In the genomic region with DNA sequence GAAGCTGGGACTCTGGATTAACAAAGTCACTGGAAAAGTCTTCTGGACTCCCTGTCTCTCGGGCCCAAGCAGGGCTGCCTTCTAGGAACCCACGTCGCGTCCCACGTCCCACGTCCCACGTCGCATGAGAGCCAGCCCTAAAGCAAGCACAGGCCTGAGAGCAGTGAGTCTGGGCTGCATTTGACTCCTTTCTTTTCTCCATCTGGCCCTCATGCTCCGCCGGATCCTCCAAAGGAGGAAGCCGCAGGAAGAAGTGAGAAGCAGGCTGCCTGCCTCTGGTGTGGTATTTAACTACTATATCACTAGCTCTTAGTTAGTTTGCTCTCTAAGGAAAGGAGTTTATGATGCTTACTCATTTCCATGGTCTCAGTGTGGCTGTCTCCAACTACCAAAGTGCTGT, we compare ENCODE assay signal across 8 mouse cellular contexts. TPM values are rescaled to one million over a fixed set of nuclear protein-coding genes. Genes with fewer than 3 reads are reported as not detected.
A peak's percentile ranks its signal among the peaks of the same experiment; 100 is the strongest.
DNase-seq lines count a peak whose midpoint lies in the region; ATAC-seq and TF ChIP-seq lines count a peak whose summit lies in the region.
"Had no signal": no experiment of that assay in that cellular context is flagged by ENCODE, and none has a peak within 500 bp of the region (broad histone marks: within the 10 kb centered on the region; RNA-seq: fewer than 3 reads in every experiment).

No protein-coding gene starts in this region.

- H3K9ac ChIP-seq in heart, embryonic 13.5 days: peak overlapping the region; percentile 33; the same call in 1 of the 2 replicates
- H3K9ac ChIP-seq in lung, postnatal 0 days (replicated peaks; ENCODE audit: low read depth): no peak overlapping the region
- H3K9ac ChIP-seq in stomach, embryonic 15.5 days: no peak overlapping the region
- H3K9ac ChIP-seq: hindbrain, embryonic 15.5 days had no signal

- TF ChIP-seq POLR2A in brain, embryonic 14.5 days (IDR thresholded peaks at IDR 0.05; ENCODE audit: borderline replicate concordance, extremely low read depth, insufficient read depth, insufficient read length, poor library complexity, severe bottlenecking): no peak

- no peak for TF ChIP-seq CTCF in lung, postnatal 0 days (IDR thresholded peaks at IDR 0.05)
- TF ChIP-seq CTCF in brain, embryonic 14.5 days (IDR thresholded peaks at IDR 0.05; ENCODE audit: borderline replicate concordance, extremely low read depth, insufficient read depth, insufficient read length): no peak

- DNase-seq in heart, postnatal 14 days: no peak
- peak; percentile 6 for DNase-seq in lung, postnatal 0 days (ENCODE audit: low spot score)
- no peak for DNase-seq in lung, postnatal 36 days
- DNase-seq in brain, embryonic 14.5 days (ENCODE audit: low read depth): peak; percentile 24
- DNase-seq in left cerebral cortex, postnatal 10 days (ENCODE audit: extremely low spot score in 1 of 2, low spot score in 2 of 2): no peak

- peaks cover 31% of the 10 kb centered on the region for H3K4me1 ChIP-seq in heart, embryonic 13.5 days
- H3K4me1 ChIP-seq in lung, postnatal 0 days (ENCODE audit: insufficient read depth, low read depth, low read length): peaks cover 24% of the 10 kb centered on the region; the same call in 1 of the 2 replicates
- H3K4me1 ChIP-seq in stomach, embryonic 15.5 days: peaks cover 14% of the 10 kb centered on the region

- H3K27ac ChIP-seq in heart, embryonic 13.5 days (replicated peaks): peak overlapping the region; percentile 72
- peak overlapping the region; percentile 90 for H3K27ac ChIP-seq in lung, postnatal 0 days (ENCODE audit: low read length)
- 0 out of 2 replicates have a peak overlapping the region, but pooled peaks have one; percentile 17 for H3K27ac ChIP-seq in stomach, embryonic 15.5 days
- H3K27ac ChIP-seq: hindbrain, embryonic 15.5 days had no signal

- no peaks in the 10 kb centered on the region for H3K27me3 ChIP-seq in heart, embryonic 13.5 days (replicated peaks)
- no peaks in the 10 kb centered on the region for H3K27me3 ChIP-seq in lung, postnatal 0 days (replicated peaks; ENCODE audit: insufficient read depth, low read length)
- no peaks in the 10 kb centered on the region for H3K27me3 ChIP-seq in stomach, embryonic 15.5 days (replicated peaks)
- H3K27me3 ChIP-seq: hindbrain, embryonic 15.5 days had no signal

- H3K36me3 ChIP-seq in heart, embryonic 13.5 days: no peaks in the 10 kb centered on the region
- H3K36me3 ChIP-seq in lung, postnatal 0 days (ENCODE audit: insufficient read depth, low read length): no peaks in the 10 kb centered on the region
- H3K36me3 ChIP-seq in stomach, embryonic 15.5 days: no peaks in the 10 kb centered on the region
- H3K36me3 ChIP-seq: hindbrain, embryonic 15.5 days had no signal

- no peak for ATAC-seq in heart, embryonic 13.5 days (ENCODE audit: extremely low read depth, insufficient number of reproducible peaks, low FRiP score, low TSS enrichment)
- ATAC-seq in lung, postnatal 0 days: no peak
- ATAC-seq in stomach, embryonic 15.5 days (ENCODE audit: insufficient read depth, low FRiP score, low read depth): no peak

- no peaks in the 10 kb centered on the region for H3K9me3 ChIP-seq in heart, embryonic 13.5 days
- no peaks in the 10 kb centered on the region for H3K9me3 ChIP-seq in lung, postnatal 0 days (ENCODE audit: low read length)
- no peaks in the 10 kb centered on the region for H3K9me3 ChIP-seq in stomach, embryonic 15.5 days
- H3K9me3 ChIP-seq: hindbrain, embryonic 15.5 days had no signal

- intact Hi-C loops in heart, postnatal 14 days (cut with DNase I): loop anchor here (10.0 kb wide), 2 partner anchors 164 to 864 kb away; no protein-coding TSS in a partner anchor
- intact Hi-C loops in left cerebral cortex, postnatal 10 days (cut with DNase I): loop anchor here (5.0 to 10.0 kb wide), 2 partner anchors 267 to 864 kb away; no protein-coding TSS in a partner anchor

- no peak overlapping the region for H3K4me3 ChIP-seq in heart, embryonic 13.5 days
- no peak overlapping the region for H3K4me3 ChIP-seq in lung, postnatal 0 days (ENCODE audit: low read depth, low read length)
- no peak overlapping the region for H3K4me3 ChIP-seq in stomach, embryonic 15.5 days (replicated peaks)
- H3K4me3 ChIP-seq: hindbrain, embryonic 15.5 days had no signal

- peak overlapping the region; percentile 65 for H3K4me2 ChIP-seq in heart, embryonic 13.5 days
- no peak overlapping the region for H3K4me2 ChIP-seq in lung, postnatal 0 days (replicated peaks; ENCODE audit: low read depth, low read length)
- peak overlapping the region; percentile 39; the same call in 1 of the 2 replicates for H3K4me2 ChIP-seq in stomach, embryonic 15.5 days

- WGBS in heart, embryonic 13.5 days: 77% methylated on average over 11 of the region's 11 CpGs
- WGBS in lung, postnatal 0 days: 74% methylated on average over 11 of the region's 11 CpGs
- 78% methylated on average over 11 of the region's 11 CpGs for WGBS in stomach, embryonic 15.5 days

- TF ChIP-seq EP300 in lung, postnatal 0 days (IDR thresholded peaks at IDR 0.05): no peak

RNA-seq across cellular contexts. Expression of gene Nufip1, which starts 39.8 kb away (rescaled TPM):
- polyA plus RNA-seq in heart, embryonic 13.5 days (2015; fragmentation: Nextera tagmentation; extraction: Ambion mirVana): 9.7 and 10.5 TPM in 2 replicates
- total RNA-seq in heart, postnatal 14 days (2021): 1 to 10 TPM; 3.1 to 3.6 TPM
- 6.1 and 6.5 TPM in 2 replicates for polyA plus RNA-seq in lung, postnatal 0 days (2015; fragmentation: Nextera tagmentation; extraction: Ambion mirVana)
- 8.4 and 8.5 TPM in 2 replicates for polyA plus RNA-seq in brain, embryonic 14.5 days (2012; rRNA removed)
- 13.9 and 14.7 TPM in 2 replicates for polyA plus RNA-seq in stomach, embryonic 15.5 days (2015; fragmentation: Nextera tagmentation; extraction: Ambion mirVana)
- 1 to 10 TPM; 8.3 to 9.7 TPM for total RNA-seq in left cerebral cortex, postnatal 10 days (2021)

RNA-seq across cellular contexts. Expression of gene Gpalpp1, which starts 39.9 kb away (rescaled TPM):
- 8.8 and 9.5 TPM in 2 replicates for polyA plus RNA-seq in heart, embryonic 13.5 days (2015; fragmentation: Nextera tagmentation; extraction: Ambion mirVana)
- 10 to 100 TPM; 11.7 to 12.2 TPM for total RNA-seq in heart, postnatal 14 days (2021)
- 6.3 and 7.0 TPM in 2 replicates for polyA plus RNA-seq in lung, postnatal 0 days (2015; fragmentation: Nextera tagmentation; extraction: Ambion mirVana)
- polyA plus RNA-seq in brain, embryonic 14.5 days (2012; rRNA removed): 12.2 and 13.8 TPM in 2 replicates
- 10.0 and 11.2 TPM in 2 replicates for polyA plus RNA-seq in stomach, embryonic 15.5 days (2015; fragmentation: Nextera tagmentation; extraction: Ambion mirVana)
- 10 to 100 TPM; 19.9 TPM for total RNA-seq in left cerebral cortex, postnatal 10 days (2021)

Comparison
In these comparisons a context has a peak if more than half of its experiments do, and no peak if none do; other contexts are left out.
1. DNase-seq: peak in lung, postnatal 0 days (single experiment) and brain, embryonic 14.5 days (single experiment); none in heart, postnatal 14 days (0 of 2), lung, postnatal 36 days (single experiment) and left cerebral cortex, postnatal 10 days (0 of 2).
2. H3K27ac ChIP-seq: peak in every context shown above with its lines; median percentile 90 in lung, postnatal 0 days; 72 in heart, embryonic 13.5 days; 17 in stomach, embryonic 15.5 days.